Mouse (Mus musculus) stomach, postnatal 0 days (tissue): ENCODE measurements around the gene Col27a1. TPM values are rescaled to one million over a fixed set of nuclear protein-coding genes. Genes with fewer than 3 reads are reported as not detected.

Experiments used
- ATAC-seq: fragments of 200-750 bp; cut with Nextera tagmentation; 2 replicates; pipeline ENCODE4 v1.8.0; 2017; ENCODE audit not compliant: low FRiP score, low TSS enrichment
- DNase-seq: peaks from one replicate; pipeline ENCODE4 v3.0.0-alpha.2; 2016; ENCODE audit warnings: low spot score
- H3K27ac ChIP-seq: fragments of 300-500 bp; sonication (generic); replicated peaks from 2 replicates; pipeline ENCODE4 v1.5.1; 2014; ENCODE audit warnings: mild to moderate bottlenecking, control low read depth
- H3K27me3 ChIP-seq: fragments of 300-500 bp; sonication (generic); 2 replicates; pipeline ENCODE4 v1.6.1; 2014; ENCODE audit warnings: low read length; ENCODE audit not compliant: control insufficient read depth, insufficient read depth
- H3K36me3 ChIP-seq: fragments of 300-500 bp; sonication (generic); 2 replicates; pipeline ENCODE4 v1.6.1; 2014; ENCODE audit warnings: low read length, mixed read lengths; ENCODE audit not compliant: control insufficient read depth, insufficient read depth
- H3K4me1 ChIP-seq: fragments of 300-500 bp; sonication (generic); replicated peaks from 2 replicates; pipeline ENCODE4 v1.6.1; 2014; ENCODE audit warnings: antibody characterized with exemption; ENCODE audit not compliant: control insufficient read depth, insufficient read depth
- H3K4me2 ChIP-seq: fragments of 300-500 bp; sonication (generic); replicated peaks from 2 replicates; pipeline ENCODE4 v1.6.1; 2014; ENCODE audit warnings: low read depth, mild to moderate bottlenecking, control low read depth, moderate library complexity
- H3K4me3 ChIP-seq: fragments of 300-500 bp; sonication (generic); 2 replicates; pipeline ENCODE4 v1.5.1; 2014; ENCODE audit warnings: low read depth, low read length, control low read depth
- H3K9ac ChIP-seq: fragments of 300-500 bp; sonication (generic); 2 replicates; pipeline ENCODE4 v1.6.1; 2014; ENCODE audit warnings: mild to moderate bottlenecking, low read length, control low read depth, mixed read lengths
- H3K9me3 ChIP-seq: fragments of 300-500 bp; sonication (generic); 2 replicates; pipeline ENCODE4 v1.6.1; 2016; ENCODE audit warnings: low read length; ENCODE audit not compliant: control insufficient read depth
- CTCF ChIP-seq: IDR thresholded peaks from 2 replicates; pipeline ENCODE4 v1.5.1; 2016; ENCODE audit warnings: antibody characterized with exemption, low read depth, mild to moderate bottlenecking, moderate library complexity
- EP300 ChIP-seq: optimal IDR thresholded peaks from 2 replicates; pipeline ENCODE3; 2016; ENCODE audit warnings: antibody characterized with exemption
- WGBS: fragments of 180-500 bp; shearing (Covaris S2); extraction: QIAGEN DNeasy Blood & Tissue Kit; methylation state at CpG from one replicate; pipeline ENCODE4 v1.1.7; 2014; 5-methylcytosine and 5-hydroxymethylcytosine counted together
- polyA plus RNA-seq: library from polyadenylated mRNA; unstranded; fragments of >200 nt; fragmentation: Nextera tagmentation; extraction: Ambion mirVana; gene quantifications from 2 replicates; pipeline ENCODE4 v1.2.1, GENCODE M21; 2015

Gene Col27a1
- polyA plus RNA-seq, 1 experiment from 2014 or later = 5.3 TPM

GRCm38 (mm10) chr4:63291075-63291474 lies 77.3 kb downstream of the Col27a1 start:
- H3K4me1 ChIP-seq = peaks cover 5% of the 10 kb centered on the region; the same call in 1 of the 2 replicates
- no peaks in the 10 kb centered on the region for H3K27me3 ChIP-seq
- peaks cover 3% of the 10 kb centered on the region; the same call in 1 of the 2 replicates for H3K36me3 ChIP-seq
- H3K4me3 ChIP-seq = no peak overlapping the region
- H3K27ac ChIP-seq = peak overlapping the region; percentile 56; the same call in 1 of the 2 replicates
- H3K9ac ChIP-seq = no peak overlapping the region
- 51% methylated on average over 7 of the region's 7 CpGs for WGBS
- DNase-seq = peak; percentile 68
- no peaks in the 10 kb centered on the region for H3K9me3 ChIP-seq
- no peak for TF ChIP-seq EP300
- TF ChIP-seq CTCF = peak; percentile 20
- ATAC-seq = peak; percentile 82
- no peak overlapping the region; the same call in 1 of the 2 replicates for H3K4me2 ChIP-seq

DNA sequence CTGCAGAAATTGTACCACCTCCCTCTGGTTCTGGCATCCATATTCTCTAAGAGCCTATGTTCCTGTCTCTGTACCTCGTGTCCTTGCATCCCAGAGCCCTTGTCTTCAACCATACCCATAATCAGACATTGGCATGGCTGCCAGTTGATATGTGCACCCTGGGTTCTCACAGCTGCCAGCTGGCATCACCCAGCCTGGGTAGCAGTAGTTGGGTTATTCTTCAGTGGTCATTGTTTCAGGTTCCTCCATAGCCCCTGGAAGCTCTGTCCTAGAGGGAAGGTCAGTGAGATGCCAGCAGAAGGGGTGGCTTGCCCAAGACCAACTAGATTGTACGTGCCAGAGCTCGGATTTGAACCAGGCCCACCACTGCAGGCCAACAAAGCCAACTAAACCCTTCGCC lies 77.9 kb downstream of the Col27a1 start:
- TF ChIP-seq EP300 (no peak), CTCF (no peak)
- no peak overlapping the region for H3K4me2 ChIP-seq
- no peaks in the 10 kb centered on the region for H3K9me3 ChIP-seq
- no peak overlapping the region for H3K9ac ChIP-seq
- H3K27ac ChIP-seq = peak overlapping the region; percentile 56; the same call in 1 of the 2 replicates
- ATAC-seq (no peak), DNase-seq (no peak)
- H3K4me3 ChIP-seq = no peak overlapping the region
- no peaks in the 10 kb centered on the region for H3K27me3 ChIP-seq
- peaks cover 3% of the 10 kb centered on the region; the same call in 1 of the 2 replicates for H3K36me3 ChIP-seq
- WGBS = 94% methylated on average over 4 of the region's 4 CpGs
- peaks cover 5% of the 10 kb centered on the region; the same call in 1 of the 2 replicates for H3K4me1 ChIP-seq

GRCm38 (mm10) chr4:63295641-63296040 lies 81.8 kb downstream of the Col27a1 start:
- H3K4me2 ChIP-seq = no peak overlapping the region

GRCm38 (mm10) chr4:63296263-63296662 lies 82.5 kb downstream of the Col27a1 start:
- TF ChIP-seq EP300 (no peak), CTCF (no peak)
- H3K4me3 ChIP-seq = no peak overlapping the region
- DNase-seq (no peak), ATAC-seq (no peak)
- no peak overlapping the region for H3K9ac ChIP-seq
- H3K9me3 ChIP-seq = no peaks in the 10 kb centered on the region
- no peaks in the 10 kb centered on the region for H3K4me1 ChIP-seq
- H3K27me3 ChIP-seq = no peaks in the 10 kb centered on the region
- H3K4me2 ChIP-seq = no peak overlapping the region
- H3K27ac ChIP-seq = no peak overlapping the region
- WGBS = 44% methylated on average over 3 of the region's 3 CpGs
- H3K36me3 ChIP-seq = peaks cover 7% of the 10 kb centered on the region; the same call in 1 of the 2 replicates

More at GRCm38 (mm10) chr4:63295641-63296040, 81.8 kb downstream of the Col27a1 start:
- no peaks in the 10 kb centered on the region for H3K27me3 ChIP-seq
- ATAC-seq (no peak), DNase-seq (no peak)
- H3K4me3 ChIP-seq = no peak overlapping the region
- TF ChIP-seq CTCF (no peak), EP300 (no peak)
- H3K4me1 ChIP-seq = no peaks in the 10 kb centered on the region
- 83% methylated on average over 1 of the region's 1 CpGs for WGBS
- peaks cover 7% of the 10 kb centered on the region; the same call in 1 of the 2 replicates for H3K36me3 ChIP-seq
- no peak overlapping the region for H3K9ac ChIP-seq
- no peak overlapping the region for H3K27ac ChIP-seq
- H3K9me3 ChIP-seq = no peaks in the 10 kb centered on the region

DNA sequence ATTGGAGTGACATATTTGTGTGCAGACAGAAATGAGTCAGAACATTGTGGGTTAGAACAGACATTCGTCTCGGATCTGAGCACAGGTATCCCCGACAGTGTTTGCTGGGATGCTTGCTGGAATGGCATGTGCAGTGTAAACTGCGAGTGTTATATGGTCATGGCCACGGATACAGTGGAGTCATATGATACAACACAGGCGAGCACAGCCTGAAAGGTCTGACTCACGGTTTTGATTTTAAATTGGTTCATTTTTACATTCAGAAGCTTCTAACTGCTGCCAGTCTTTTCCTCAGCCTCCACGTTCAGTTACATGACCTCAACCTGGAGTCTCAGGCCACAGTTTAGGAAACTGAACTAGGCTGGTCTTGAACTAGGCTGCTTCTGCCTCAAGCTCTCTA lies 83.1 kb downstream of the Col27a1 start:
- H3K4me1 ChIP-seq = no peaks in the 10 kb centered on the region
- no peak overlapping the region for H3K9ac ChIP-seq
- H3K36me3 ChIP-seq = peaks cover 5% of the 10 kb centered on the region
- no peak for DNase-seq
- H3K27ac ChIP-seq = no peak overlapping the region
- no peak for ATAC-seq
- 54% methylated on average over 8 of the region's 8 CpGs for WGBS
- H3K4me3 ChIP-seq = no peak overlapping the region
- no peak for TF ChIP-seq CTCF
- no peak for TF ChIP-seq EP300
- H3K4me2 ChIP-seq = no peak overlapping the region
- no peaks in the 10 kb centered on the region for H3K9me3 ChIP-seq
- H3K27me3 ChIP-seq = no peaks in the 10 kb centered on the region

- Histone ChIP-seq H3K4me3 (no peak overlapping the region), H3K36me3 (peaks cover 4% of the 10 kb centered on the region), H3K27me3 (no peaks in the 10 kb centered on the region), H3K9me3 (no peaks in the 10 kb centered on the region), H3K9ac (no peak overlapping the region), H3K4me2 (no peak overlapping the region), H3K4me1 (no peaks in the 10 kb centered on the region), H3K27ac (no peak overlapping the region)
- no peak for ATAC-seq
- no peak for DNase-seq
- 91% methylated on average over 8 of the region's 8 CpGs for WGBS
- TF ChIP-seq EP300 (no peak), CTCF (no peak)
Observed at GRCm38 (mm10) chr4:63298191-63298590, 84.4 kb downstream of the Col27a1 start.
